In genomic region chr5:115330955-115331354, GRCm38 (mm10) we compare ENCODE assay signal across 30 mouse cellular contexts. TPM values are rescaled to one million over a fixed set of nuclear protein-coding genes. Genes with fewer than 3 reads are reported as not detected.
DNase-seq lines count a peak whose midpoint lies in the region; ATAC-seq lines count a peak whose summit lies in the region.
"Had no signal": no experiment of that assay in that cellular context is flagged by ENCODE, and none has a peak within 500 bp of the region (broad histone marks: within the 10 kb centered on the region; RNA-seq: fewer than 3 reads in every experiment).

No protein-coding gene starts in this region.

- 0 out of 2 replicates have a peak overlapping the region, but pooled peaks have one; percentile 1 for H3K4me3 ChIP-seq in heart, embryonic 13.5 days
- H3K4me3 ChIP-seq in embryonic facial prominence, embryonic 10.5 days, result peak overlapping the region; percentile 17; the same call in 1 of the 2 replicates
- H3K4me3 ChIP-seq: embryonic facial prominence, embryonic 13.5 days; forebrain, embryonic 10.5 days; forebrain, embryonic 15.5 days; limb, embryonic 10.5 days; limb, embryonic 15.5 days; midbrain, embryonic 13.5 days; neural tube, embryonic 13.5 days had no signal

- 0 out of 2 replicates have a peak overlapping the region, but pooled peaks have one; percentile 13 for H3K4me2 ChIP-seq in heart, embryonic 13.5 days
- H3K4me2 ChIP-seq: embryonic facial prominence, embryonic 13.5 days; forebrain, embryonic 15.5 days; hindbrain, embryonic 14.5 days; limb, embryonic 15.5 days; midbrain, embryonic 13.5 days; neural tube, embryonic 13.5 days had no signal

- H3K27me3 ChIP-seq in heart, embryonic 13.5 days (replicated peaks), result no peaks in the 10 kb centered on the region
- H3K27me3 ChIP-seq in embryonic facial prominence, embryonic 10.5 days (replicated peaks; ENCODE audit: low read depth, poor library complexity, severe bottlenecking), result no peaks in the 10 kb centered on the region
- H3K27me3 ChIP-seq: embryonic facial prominence, embryonic 13.5 days; forebrain, embryonic 15.5 days; limb, embryonic 15.5 days; midbrain, embryonic 13.5 days; neural tube, embryonic 13.5 days had no signal

- no peak overlapping the region; the same call in 1 of the 2 replicates for H3K9ac ChIP-seq in heart, embryonic 13.5 days
- H3K9ac ChIP-seq: embryonic facial prominence, embryonic 13.5 days; forebrain, embryonic 15.5 days; hindbrain, embryonic 14.5 days; limb, embryonic 15.5 days; midbrain, embryonic 13.5 days; neural tube, embryonic 13.5 days had no signal

- H3K27ac ChIP-seq in heart, embryonic 13.5 days (replicated peaks), result peak overlapping the region; percentile 54; the same call in 1 of the 2 replicates
- H3K27ac ChIP-seq in embryonic facial prominence, embryonic 10.5 days (replicated peaks), result no peak overlapping the region
- H3K27ac ChIP-seq: embryonic facial prominence, embryonic 13.5 days; forebrain, embryonic 10.5 days; forebrain, embryonic 15.5 days; hindbrain, embryonic 14.5 days; limb, embryonic 10.5 days; limb, embryonic 15.5 days; macrophage; midbrain, embryonic 13.5 days; neural tube, embryonic 13.5 days had no signal

- H3K4me1 ChIP-seq in heart, embryonic 13.5 days, result peaks cover 61% of the 10 kb centered on the region
- peaks cover 26% of the 10 kb centered on the region for H3K4me1 ChIP-seq in embryonic facial prominence, embryonic 10.5 days

- peaks cover 68% of the 10 kb centered on the region for H3K36me3 ChIP-seq in heart, embryonic 13.5 days
- peaks cover 74% of the 10 kb centered on the region for H3K36me3 ChIP-seq in embryonic facial prominence, embryonic 10.5 days (replicated peaks)

- 65% methylated on average over 9 of the region's 9 CpGs for WGBS in heart, embryonic 13.5 days
- 92% methylated on average over 9 of the region's 9 CpGs for WGBS in embryonic facial prominence, embryonic 10.5 days

- intact Hi-C loops in heart, postnatal 36 days (cut with DNase I), result no loop called here

- no peak for ATAC-seq in heart, embryonic 13.5 days (ENCODE audit: extremely low read depth, insufficient number of reproducible peaks, low FRiP score, low TSS enrichment)
- ATAC-seq: forebrain, embryonic 15.5 days; intestine, postnatal 0 days; midbrain, embryonic 13.5 days had no signal

- no peaks in the 10 kb centered on the region for H3K9me3 ChIP-seq in heart, embryonic 13.5 days
- H3K9me3 ChIP-seq in embryonic facial prominence, embryonic 10.5 days, result no peaks in the 10 kb centered on the region
- H3K9me3 ChIP-seq: embryonic facial prominence, embryonic 13.5 days; forebrain, embryonic 10.5 days; forebrain, embryonic 15.5 days; G1E; limb, embryonic 10.5 days; limb, embryonic 15.5 days; midbrain, embryonic 13.5 days; neural tube, embryonic 13.5 days had no signal

- no peak for DNase-seq in heart, postnatal 36 days
- DNase-seq in heart, postnatal 4 days, result peak; percentile 38
- no peak for DNase-seq in heart, adult 8-10 months (ENCODE audit: low spot score)
- peak; percentile 60 for DNase-seq in layer of hippocampus, adult 9-11 months
- DNase-seq in layer of hippocampus, postnatal 25 days (ENCODE audit: extremely low spot score in 1 of 2, low spot score in 1 of 2), result no peak
- DNase-seq in embryonic facial prominence, embryonic 10.5 days (ENCODE audit: low spot score), result no peak
- no peak for DNase-seq in ovary, postnatal 10 days (ENCODE audit: low spot score)
- DNase-seq: adrenal gland, postnatal 14 days; cerebellum, adult 11-12 months; cerebellum, adult 9-11 months; embryo, embryonic 11 days; gastrocnemius, postnatal 25 days; kidney, adult 9 months; kidney, postnatal 10 days; lung, adult 2 months; lung, postnatal 10 days; right cerebral cortex, postnatal 25 days; thymus, postnatal 14 days had no signal

RNA-seq across cellular contexts. Expression of gene Srsf9, which starts 4.0 kb away (rescaled TPM):
- polyA plus RNA-seq in heart, embryonic 13.5 days (2015; fragmentation: Nextera tagmentation; extraction: Ambion mirVana), result 112 and 115 TPM in 2 replicates
- 10 to 100 TPM; 16.0 to 18.1 TPM for total RNA-seq in heart, postnatal 36 days (2021)
- 10 to 100 TPM; 39.1 to 42.4 TPM for total RNA-seq in heart, postnatal 4 days (2021)
- total RNA-seq in heart, adult 8-10 months (2022), result 10 to 100 TPM; 14.2 to 15.5 (median 14.4) TPM
- 10 to 100 TPM; 79.8 to 90.6 TPM for total RNA-seq in layer of hippocampus, postnatal 25 days (2021)
- polyA plus RNA-seq in embryonic facial prominence, embryonic 10.5 days (2016; fragmentation: Nextera tagmentation; extraction: Ambion mirVana), result 391 and 411 TPM in 2 replicates

RNA-seq across cellular contexts. Expression of gene Gatc, which starts 10.0 kb away (rescaled TPM):
- 22.0 and 22.8 TPM in 2 replicates for polyA plus RNA-seq in heart, embryonic 13.5 days (2015; fragmentation: Nextera tagmentation; extraction: Ambion mirVana)
- 10 to 100 TPM; 17.6 to 18.6 TPM for total RNA-seq in heart, postnatal 36 days (2021)
- total RNA-seq in heart, postnatal 4 days (2021), result 10 to 100 TPM; 17.3 to 19.3 TPM
- total RNA-seq in heart, adult 8-10 months (2022), result 10 to 100 TPM; 17.5 to 21.2 (median 19.4) TPM
- total RNA-seq in layer of hippocampus, postnatal 25 days (2021), result 10 to 100 TPM; 21.5 to 24.4 TPM
- 34.8 and 38.0 TPM in 2 replicates for polyA plus RNA-seq in embryonic facial prominence, embryonic 10.5 days (2016; fragmentation: Nextera tagmentation; extraction: Ambion mirVana)

RNA-seq across cellular contexts. Expression of gene Triap1, which starts 10.1 kb away (rescaled TPM):
- 40.2 and 42.4 TPM in 2 replicates for polyA plus RNA-seq in heart, embryonic 13.5 days (2015; fragmentation: Nextera tagmentation; extraction: Ambion mirVana)
- total RNA-seq in heart, postnatal 36 days (2021), result 10 to 100 TPM; 22.8 to 27.6 TPM
- 10 to 100 TPM; 23.4 to 26.8 TPM for total RNA-seq in heart, postnatal 4 days (2021)
- 10 to 100 TPM; 25.5 to 27.4 (median 25.8) TPM for total RNA-seq in heart, adult 8-10 months (2022)
- total RNA-seq in layer of hippocampus, postnatal 25 days (2021), result 10 to 100 TPM; 22.9 to 28.6 TPM
- 54.2 and 55.7 TPM in 2 replicates for polyA plus RNA-seq in embryonic facial prominence, embryonic 10.5 days (2016; fragmentation: Nextera tagmentation; extraction: Ambion mirVana)

RNA-seq across cellular contexts. Expression of gene Cox6a1, which starts 17.8 kb away (rescaled TPM):
- 1,395 and 1,520 TPM in 2 replicates for polyA plus RNA-seq in heart, embryonic 13.5 days (2015; fragmentation: Nextera tagmentation; extraction: Ambion mirVana)
- total RNA-seq in heart, postnatal 36 days (2021), result 100 to 1,000 TPM; 253 to 261 TPM
- total RNA-seq in heart, postnatal 4 days (2021), result 100 to 1,000 TPM; 619 to 662 TPM
- total RNA-seq in heart, adult 8-10 months (2022), result 100 to 1,000 TPM; 205 to 218 (median 216) TPM
- total RNA-seq in layer of hippocampus, postnatal 25 days (2021), result 100 to 1,000 TPM; 814 to 862 TPM
- polyA plus RNA-seq in embryonic facial prominence, embryonic 10.5 days (2016; fragmentation: Nextera tagmentation; extraction: Ambion mirVana), result 716 and 739 TPM in 2 replicates

RNA-seq across cellular contexts. Expression of gene Dynll1, which starts 30.2 kb away (rescaled TPM):
- 1,196 and 1,415 TPM in 2 replicates for polyA plus RNA-seq in heart, embryonic 13.5 days (2015; fragmentation: Nextera tagmentation; extraction: Ambion mirVana)
- 10 to 100 TPM; 71.9 to 88.5 TPM for total RNA-seq in heart, postnatal 36 days (2021)
- 100 to 1,000 TPM; 318 to 355 TPM for total RNA-seq in heart, postnatal 4 days (2021)
- total RNA-seq in heart, adult 8-10 months (2022), result 10 to 100 TPM; 52.9 to 84.2 (median 71.3) TPM
- 100 to 1,000 TPM; 799 to 873 TPM for total RNA-seq in layer of hippocampus, postnatal 25 days (2021)
- polyA plus RNA-seq in embryonic facial prominence, embryonic 10.5 days (2016; fragmentation: Nextera tagmentation; extraction: Ambion mirVana), result 1,787 and 1,839 TPM in 2 replicates

Comparison
In these comparisons a context has a peak if more than half of its experiments do, and no peak if none do; other contexts are left out.
1. DNase-seq: peak in heart, postnatal 4 days (single experiment) and layer of hippocampus, adult 9-11 months (single experiment); none in heart, postnatal 36 days (0 of 2), heart, adult 8-10 months (single experiment), layer of hippocampus, postnatal 25 days (0 of 2), embryonic facial prominence, embryonic 10.5 days (single experiment) and ovary, postnatal 10 days (single experiment).